Comparison of ENCODE assay signal across 14 mouse cellular contexts in genomic region chr7:26352258-26352657, GRCm38 (mm10). TPM values are rescaled to one million over a fixed set of nuclear protein-coding genes. Genes with fewer than 3 reads are reported as not detected.
"Had no signal": no experiment of that assay in that cellular context is flagged by ENCODE, and none has a peak within 500 bp of the region (broad histone marks: within the 10 kb centered on the region; RNA-seq: fewer than 3 reads in every experiment).

No protein-coding gene starts in this region.

RNA-seq across cellular contexts. Expression of gene Cyp2a4, which starts 45.3 kb away (rescaled TPM):
- total RNA-seq: neutrophil, adult 5-6 weeks had no signal
- polyA plus RNA-seq: neural tube, embryonic 13.5 days; neural tube, embryonic 14.5 days; neural tube, embryonic 15.5 days; small intestine, adult 2 months; spleen, adult 2 months; stomach, embryonic 14.5 days; stomach, embryonic 15.5 days; stomach, embryonic 16.5 days; stomach, postnatal 0 days; testis, adult 2 months; thymus, adult 2 months; thymus, postnatal 0 days; urinary bladder, adult 2 months had no signal

RNA-seq across cellular contexts. Expression of gene Nlrp9c, which starts 51.2 kb away (rescaled TPM):
- total RNA-seq: neutrophil, adult 5-6 weeks had no signal
- polyA plus RNA-seq: neural tube, embryonic 13.5 days; neural tube, embryonic 14.5 days; neural tube, embryonic 15.5 days; small intestine, adult 2 months; spleen, adult 2 months; stomach, embryonic 14.5 days; stomach, embryonic 15.5 days; stomach, embryonic 16.5 days; stomach, postnatal 0 days; testis, adult 2 months; thymus, adult 2 months; thymus, postnatal 0 days; urinary bladder, adult 2 months had no signal
